Mouse (Mus musculus) CD4-positive helper T cell, adult 2 months (primary cell): ENCODE data around the gene Pde4b.

Experiments used
- DNase-seq: peaks from one replicate; pipeline ENCODE4 v3.0.0-alpha.2; 2012; ENCODE audit warnings: low read depth, missing footprints, low spot score

Gene Pde4b

DNA sequence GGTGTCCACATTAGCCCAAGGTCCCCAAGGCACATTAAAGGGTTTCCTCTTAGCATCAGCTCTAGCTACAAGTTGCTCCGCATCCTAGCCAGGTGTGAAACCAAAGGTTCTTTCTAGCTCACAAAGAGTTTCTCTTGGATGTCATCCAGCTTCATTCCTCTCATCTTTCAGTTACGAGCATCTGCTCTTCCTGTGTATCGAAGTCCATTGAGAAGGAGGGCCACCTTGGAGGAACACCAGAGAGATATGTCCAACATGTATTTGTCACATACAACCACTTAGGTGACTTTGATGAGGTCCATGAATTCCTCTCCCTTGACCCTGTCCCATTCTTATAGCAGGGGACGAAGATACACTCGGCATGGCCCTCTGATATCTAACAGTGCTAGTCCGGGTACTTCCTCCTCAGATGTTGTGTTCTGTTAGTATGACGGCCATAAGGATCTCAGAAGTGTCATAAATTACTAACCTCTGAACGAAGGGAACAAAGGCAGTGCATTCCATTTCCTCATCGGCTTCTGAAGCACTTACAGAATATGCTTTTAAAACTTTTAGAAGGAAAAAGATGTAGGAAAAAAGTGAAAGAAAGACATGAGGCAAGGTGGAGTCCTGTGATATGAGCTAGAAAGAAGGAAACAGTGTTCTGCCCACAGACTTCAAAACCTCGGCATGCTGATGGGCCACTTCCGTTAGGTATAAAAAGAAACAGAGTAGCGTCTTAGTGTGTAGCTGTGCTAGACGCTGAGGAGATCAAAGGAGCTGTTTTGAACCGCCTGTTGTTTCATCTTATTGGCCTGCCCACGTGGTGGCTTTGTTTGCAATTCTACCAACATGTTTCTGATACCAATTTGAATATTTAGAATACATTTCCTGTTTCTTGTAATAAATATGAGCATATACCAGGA is 419.3 kb downstream of the Pde4b start:
- DNase-seq, result peak; percentile 91

DNA sequence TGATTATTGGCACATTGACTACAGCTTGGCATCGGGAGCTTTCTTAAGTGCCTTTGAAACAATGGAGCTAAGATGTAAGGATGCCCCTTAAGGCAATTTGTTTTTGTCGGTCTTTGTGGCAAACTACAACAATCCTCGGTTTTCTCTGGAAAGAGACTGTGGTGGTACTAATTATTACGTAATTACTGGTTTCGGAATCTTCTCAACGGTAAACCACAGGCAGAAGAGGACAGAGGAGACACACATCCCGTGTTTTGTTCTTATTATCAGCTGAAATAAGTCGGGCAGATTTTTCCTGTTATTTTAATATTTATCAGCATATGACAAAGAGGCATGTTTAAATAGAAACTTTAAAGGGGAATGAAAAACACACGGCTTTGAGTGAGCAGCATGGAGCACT is 420.0 kb downstream of the Pde4b start:
- peak; percentile 68 for DNase-seq

DNA sequence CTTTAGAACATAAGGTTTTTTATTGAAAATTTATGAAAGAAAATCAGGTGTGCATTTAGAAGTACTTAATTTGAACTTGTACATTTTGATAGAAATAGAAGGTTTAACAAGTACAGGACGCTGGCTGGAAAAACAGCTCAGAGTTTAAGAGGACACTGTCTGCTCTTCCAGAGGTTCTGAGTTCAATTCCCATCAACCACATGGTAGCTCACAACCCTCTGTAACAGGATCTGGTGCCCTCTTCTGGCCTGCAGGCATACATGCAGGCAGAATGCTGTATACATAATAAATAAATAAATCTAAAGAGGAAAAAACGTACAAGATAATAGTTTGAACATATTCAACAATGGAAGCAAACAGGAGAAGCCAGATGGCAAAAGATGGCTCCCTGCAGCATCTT is 420.4 kb downstream of the Pde4b start:
- peak; percentile 41 for DNase-seq

DNA sequence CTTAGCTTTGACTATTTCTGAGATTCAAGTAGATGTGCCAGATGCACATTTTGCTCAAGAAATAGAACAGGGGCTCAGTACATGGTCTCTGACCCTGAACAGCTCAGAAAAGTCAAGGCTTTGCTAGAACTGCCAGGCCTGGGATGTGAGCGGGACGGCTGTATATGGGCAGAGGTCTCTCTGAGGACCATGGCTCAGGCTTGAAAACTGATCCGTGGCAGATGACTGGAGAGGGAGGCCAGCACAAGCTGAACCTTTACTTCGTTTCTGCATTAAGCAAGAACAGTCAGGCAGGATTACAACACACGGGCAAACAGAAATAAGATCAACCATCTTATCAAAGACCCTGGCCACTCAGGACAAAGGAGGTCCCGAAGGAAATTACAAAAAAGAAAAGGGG is 422.7 kb downstream of the Pde4b start:
- no peak for DNase-seq

DNA sequence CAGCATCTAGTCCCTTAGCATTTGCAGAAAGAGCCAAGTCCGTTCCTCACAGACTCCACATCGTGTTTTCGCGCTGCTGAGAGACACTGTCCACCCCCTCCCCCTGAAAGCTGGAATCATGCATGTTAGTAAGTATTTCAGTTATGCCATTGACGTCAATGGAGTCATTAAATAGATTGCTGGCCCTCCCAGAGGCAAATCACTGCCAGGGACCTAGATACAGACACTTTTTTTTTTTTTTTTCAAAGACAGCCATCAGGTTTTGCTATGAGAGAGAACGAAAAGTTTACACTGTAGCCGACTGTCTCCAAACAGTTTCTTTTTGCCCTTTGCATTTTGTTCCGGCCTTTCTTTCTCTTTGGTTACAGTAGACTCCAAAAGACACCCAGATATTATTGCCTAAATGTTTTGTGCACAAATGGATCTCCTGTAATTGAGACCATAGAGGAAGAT is 423.6 kb downstream of the Pde4b start:
- DNase-seq, result peak; percentile 71

DNA sequence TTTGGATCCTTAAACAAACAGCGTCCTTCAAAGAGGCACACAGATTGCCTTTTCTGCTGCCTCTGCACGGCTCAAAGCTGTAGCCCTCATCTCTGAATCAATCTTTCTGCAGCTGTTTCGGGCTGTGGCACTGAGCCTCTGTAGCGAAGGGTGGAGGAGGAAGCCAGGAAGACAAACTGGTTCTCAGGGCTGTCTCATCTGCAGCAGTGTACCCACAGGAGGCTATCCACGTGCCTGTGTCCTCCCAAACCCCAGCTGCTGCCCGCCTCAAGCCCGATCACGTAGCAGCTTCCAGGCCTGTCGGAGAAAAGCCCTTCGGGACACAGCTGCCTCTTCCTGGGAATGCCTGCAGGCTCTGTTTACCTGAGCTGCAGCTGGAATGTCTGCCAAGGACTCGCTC is 424.2 kb downstream of the Pde4b start:
- peak; percentile 56 for DNase-seq

DNA sequence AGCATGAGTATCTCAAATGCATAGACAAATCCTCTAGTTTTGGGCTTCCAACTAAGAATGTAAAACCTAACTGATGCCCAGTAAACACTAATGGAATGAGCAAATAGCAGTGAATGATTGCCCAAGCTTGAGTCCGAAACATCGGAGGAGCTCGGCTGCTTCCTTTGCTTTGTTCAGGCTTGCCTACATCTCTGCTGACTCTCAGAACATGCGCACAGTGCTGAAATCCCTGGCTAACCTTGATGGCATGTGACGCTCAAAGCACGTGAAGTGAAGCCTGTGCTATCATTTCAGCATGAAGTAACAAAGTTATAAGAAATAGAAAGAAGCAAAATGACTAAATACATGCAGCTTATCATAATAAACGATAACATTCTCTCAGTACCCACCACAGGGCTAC is 425.6 kb downstream of the Pde4b start:
- DNase-seq, result no peak

DNA sequence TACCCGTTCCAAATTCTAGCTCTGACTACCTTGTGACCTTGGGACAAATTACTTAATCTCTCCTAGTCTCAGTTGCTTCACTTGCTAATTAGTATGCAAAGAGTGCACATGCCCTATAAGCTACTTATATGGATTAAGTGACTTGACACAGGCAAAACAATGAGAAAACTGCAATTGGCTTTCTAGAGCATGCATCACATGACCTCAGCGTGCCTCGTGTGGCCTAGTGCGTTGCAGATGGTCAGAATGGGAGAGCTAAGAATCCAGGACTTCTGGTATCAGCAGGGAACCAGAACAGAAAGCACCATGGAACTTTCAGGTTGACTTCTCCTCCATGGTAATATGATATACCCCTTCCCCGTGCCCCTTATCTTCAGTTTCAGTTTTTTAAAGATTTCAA is 426.2 kb downstream of the Pde4b start:
- DNase-seq, result no peak

DNA sequence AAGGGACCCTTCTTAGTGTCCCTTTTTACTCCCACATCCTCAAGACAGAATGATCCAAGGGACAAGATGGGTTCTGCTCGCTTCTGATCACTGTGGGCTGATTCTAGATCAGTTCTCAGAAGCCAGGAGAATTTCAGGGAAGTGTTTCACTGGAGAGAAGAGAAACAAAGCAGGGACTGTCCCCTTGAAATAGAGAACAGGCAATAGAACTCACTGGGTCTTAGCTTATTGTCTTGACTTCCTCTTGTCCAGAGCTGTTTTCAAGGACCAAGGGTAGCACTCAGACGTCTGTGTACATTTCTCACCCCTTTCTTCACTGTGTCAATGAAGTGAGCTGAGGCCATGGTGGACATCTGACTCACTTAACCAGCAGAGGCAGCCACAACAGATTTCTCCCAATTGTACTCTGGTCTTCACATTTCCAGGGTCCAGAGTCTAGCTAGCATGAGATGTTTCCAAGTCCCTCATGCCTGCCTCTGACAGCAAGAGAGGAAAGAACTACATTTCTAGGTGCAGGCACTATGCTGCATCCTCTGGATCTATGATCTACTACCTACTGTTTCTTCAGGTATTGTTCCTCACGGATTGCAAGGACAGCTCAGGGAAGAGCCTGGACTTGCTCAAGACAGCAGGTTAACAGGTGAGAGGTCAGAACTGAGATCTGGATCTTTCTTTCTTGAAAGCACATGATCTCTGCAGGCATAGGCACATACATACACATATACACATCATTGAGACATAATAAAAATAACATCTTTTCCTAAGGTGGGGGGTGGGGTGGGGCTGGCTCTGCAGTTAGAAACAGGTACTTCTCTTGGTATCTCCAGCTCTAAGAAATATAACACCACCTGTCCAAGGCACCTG is 427.9 kb downstream of the Pde4b start:
- no peak for DNase-seq

DNA sequence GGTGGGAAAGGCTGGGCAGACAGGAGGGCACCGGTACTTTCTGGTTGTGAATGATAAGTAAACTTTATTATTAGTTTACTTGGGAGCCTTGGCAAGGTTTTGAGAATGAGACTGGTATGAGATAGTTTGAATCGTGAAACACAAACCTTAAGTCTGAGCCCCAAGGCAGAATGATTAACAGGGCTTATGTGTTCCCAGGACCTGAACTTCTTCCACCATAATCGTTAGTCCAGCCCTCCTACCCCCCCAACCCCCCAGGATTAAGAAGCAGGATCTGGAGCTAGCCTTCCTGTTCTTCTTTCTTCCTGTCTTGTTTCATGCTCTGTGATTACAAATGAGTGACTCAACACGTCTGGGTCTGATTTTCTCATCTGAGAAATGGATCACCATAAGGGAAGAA is 429.1 kb downstream of the Pde4b start:
- DNase-seq, result no peak

DNA sequence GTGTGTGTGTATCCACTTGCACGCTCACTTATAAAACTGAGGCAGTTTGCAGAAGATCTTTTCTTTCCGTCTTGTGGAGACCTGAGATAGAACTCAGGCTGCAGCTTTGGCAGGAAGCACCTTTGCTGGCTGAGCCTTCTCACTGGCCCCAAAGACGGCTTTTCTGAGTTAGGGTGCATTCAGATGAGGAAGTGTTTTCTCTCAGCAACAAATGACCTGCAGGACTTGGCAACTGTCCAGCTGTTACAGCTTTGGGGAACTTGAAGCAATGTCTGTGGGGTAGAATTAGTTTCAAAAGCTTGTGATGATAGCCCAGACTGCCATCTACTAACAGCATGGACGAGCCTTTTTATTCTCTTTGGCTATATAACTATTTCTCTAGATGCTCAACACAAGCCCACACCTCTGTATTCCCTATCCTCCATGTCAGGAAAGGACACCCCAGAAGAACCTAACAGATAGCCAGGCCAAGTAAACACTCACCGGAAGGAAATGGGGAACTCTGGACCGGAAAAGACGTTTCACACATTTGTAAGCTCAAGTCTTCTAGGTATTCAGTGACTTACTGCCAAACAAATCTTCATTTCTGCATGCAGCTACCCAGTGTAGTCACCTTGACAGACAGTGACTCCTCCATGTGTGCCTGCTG is 429.8 kb downstream of the Pde4b start:
- peak; percentile 56 for DNase-seq

DNA sequence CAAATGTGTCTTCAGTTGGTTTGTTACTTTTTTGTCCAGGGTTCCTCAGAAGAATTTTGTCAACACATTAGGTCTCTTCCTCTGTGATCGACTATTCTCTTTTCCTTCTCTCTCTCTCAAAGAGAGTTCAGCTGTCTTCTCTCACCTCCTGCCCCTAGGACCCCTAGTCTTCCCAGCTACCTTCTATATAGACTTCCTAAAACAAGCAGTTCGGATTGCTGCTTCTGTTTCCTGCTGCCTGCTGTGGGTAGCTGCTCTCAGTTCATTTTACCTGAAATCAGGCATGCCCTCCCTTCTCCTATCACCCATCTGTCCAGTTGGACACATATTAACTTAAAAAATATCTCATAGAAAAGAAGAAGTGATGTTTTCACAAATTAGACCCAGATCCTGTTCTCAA is 430.3 kb downstream of the Pde4b start:
- DNase-seq, result no peak

DNA sequence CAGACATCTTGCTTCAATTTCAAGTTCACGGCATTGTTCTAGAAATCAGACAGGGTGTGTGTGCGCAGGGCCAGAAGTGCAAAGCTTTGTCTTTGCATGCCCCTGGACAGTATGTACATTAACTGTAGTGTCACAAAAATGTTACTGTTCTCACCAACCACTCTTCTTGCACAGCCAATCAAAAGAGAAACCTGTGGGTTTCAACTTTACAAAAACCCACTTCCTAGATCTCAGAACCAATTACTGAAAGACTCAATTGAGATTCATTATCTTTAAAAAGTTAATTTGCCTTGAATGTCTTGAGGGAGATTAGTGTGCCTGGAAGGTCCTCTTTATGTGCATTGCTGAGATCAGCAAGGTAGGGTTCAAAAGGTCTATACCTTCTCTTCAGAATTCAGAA is 431.0 kb downstream of the Pde4b start:
- peak; percentile 50 for DNase-seq

DNA sequence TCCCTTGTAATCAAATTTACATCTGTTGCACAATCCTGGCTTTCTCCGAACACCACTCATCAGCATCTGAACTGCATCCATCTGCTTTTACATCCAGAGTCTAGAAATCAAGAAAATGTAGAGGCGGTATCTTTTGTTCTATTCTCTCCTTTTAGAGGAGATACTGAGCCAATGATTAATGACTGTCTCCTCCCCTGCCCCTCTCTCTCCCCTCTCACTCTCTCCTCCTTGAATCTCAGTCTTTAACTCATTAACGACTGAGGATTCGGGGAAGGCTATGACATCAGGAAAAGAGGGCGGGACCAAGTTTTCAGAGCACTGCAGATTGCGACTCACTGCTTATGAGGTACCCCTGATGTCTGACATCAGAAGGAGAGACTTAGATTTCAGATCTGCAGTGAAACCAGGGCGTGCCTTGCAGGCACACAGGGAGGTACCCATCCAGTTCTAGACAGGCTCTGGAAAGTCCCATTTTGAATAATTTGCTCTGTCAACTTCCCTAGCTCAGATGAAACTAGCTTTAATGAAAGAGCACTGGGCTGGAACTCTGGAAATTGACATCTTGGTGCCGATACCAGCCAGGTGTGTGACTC is 433.4 kb downstream of the Pde4b start:
- DNase-seq, result peak; percentile 61

DNA sequence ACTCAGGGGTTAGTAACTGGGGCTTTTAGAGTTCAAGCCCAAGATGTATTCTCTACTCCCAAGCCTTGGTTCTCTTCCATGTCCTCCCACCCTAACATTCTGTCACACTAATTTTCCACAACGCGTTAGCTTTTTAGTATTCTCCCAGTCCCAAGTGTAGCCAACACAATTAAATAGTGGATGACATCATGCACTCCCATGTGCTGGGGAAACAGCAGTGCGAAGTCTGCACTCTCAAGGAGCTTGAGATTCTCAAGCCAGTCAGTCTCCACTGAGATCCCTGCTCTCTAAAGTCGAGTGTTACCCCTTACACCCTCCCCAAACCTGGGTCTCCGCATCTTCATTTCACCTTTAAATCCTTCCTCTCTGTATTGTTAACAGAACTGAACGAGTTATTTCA is 434.1 kb downstream of the Pde4b start:
- no peak for DNase-seq

DNA sequence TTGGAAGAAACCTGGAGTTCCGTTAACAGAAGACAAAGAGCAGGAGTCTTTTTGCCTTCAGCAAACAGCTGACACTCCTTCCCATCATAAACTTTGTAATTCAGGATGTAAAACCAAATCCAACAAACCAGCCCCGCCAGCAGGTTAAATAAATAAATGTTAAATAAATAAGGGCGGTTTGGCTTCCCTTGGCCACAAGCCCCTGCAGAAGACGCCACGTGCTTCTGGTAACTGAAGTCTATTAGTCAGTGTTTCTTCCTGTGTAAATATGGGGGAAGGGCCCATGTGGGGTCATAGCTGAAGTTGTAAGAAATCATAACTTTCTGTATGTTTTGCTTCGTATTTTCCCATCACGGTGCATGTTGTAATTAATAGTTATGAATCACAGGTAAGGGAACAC is 440.0 kb downstream of the Pde4b start:
- DNase-seq, result no peak

DNA sequence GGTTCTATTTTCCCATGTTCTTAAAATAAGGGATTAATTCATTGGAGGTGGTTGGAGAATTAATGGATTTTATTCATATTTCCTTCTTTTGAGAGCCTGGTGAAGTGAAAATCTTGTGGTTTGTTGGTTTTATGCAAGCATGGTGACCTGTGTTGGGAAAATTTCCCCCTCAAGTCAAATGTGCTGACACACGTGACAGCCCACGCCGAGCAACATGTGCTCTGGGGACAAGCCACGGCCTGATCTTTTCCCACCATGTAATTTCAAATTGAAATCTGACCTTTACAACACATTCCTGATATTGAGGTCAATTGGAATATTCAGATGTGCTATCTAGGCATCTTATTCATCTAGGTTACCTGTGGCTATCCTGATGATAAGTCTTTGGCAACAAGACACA is 443.5 kb downstream of the Pde4b start:
- no peak for DNase-seq

DNA sequence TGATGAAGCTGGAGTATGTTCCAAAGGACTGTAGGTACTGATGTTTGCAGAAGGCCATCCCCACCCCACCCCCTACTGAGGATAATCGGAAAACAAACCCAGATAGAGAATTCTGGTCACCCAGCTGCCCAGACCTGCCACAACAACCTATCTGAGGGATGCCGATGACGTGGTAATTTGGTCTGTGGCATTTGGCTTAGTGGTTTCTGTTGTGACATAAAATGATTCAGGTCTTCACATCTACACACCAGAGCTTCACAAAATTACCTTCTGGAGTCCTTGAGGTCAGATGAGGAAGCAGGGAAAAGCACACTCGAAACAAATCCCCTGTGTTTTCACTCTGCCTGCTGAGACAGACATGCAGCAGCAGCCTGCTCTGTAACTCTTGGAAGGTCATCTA is 444.4 kb downstream of the Pde4b start:
- DNase-seq, result no peak

DNA sequence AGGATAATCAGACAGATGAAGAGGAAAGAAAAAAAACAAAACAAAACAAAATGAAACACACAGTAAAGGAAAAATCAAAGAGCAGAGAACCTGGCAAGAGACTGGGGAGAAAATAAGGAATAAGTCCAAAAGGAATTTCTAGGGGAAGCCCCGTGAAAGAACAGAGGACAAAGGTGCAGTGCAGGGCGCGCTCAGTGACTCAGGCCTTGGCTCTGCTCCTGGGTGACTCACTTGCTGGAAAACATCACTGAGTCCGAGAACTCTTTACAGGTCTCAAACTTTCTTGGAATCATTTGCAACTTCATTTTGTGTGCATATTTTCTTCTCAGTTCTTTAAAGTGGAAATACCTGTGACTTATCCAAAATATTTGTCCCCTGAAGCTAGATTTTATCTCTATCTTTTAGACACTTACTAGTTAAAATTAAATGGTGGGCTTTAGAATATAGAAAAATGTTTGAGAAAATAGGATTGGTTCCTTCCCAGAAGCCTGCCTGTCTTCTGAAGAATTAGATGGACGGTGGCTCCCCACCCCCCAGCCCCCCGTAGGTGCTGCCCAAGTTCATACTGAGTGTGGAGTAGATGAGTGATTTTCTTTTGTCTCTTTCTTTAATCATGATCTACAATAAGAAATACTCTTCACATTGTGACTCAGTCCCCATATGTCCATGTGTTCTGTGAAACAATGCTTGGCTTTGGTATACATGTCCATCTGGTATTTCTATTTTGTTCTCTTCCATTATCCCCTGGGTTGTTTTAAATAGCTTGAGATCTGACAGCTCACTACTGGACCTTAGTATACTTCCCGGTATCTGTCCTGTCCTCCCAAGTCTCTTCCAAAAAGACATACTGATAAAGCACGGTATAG is 446.1 kb downstream of the Pde4b start:
- DNase-seq, result no peak

DNA sequence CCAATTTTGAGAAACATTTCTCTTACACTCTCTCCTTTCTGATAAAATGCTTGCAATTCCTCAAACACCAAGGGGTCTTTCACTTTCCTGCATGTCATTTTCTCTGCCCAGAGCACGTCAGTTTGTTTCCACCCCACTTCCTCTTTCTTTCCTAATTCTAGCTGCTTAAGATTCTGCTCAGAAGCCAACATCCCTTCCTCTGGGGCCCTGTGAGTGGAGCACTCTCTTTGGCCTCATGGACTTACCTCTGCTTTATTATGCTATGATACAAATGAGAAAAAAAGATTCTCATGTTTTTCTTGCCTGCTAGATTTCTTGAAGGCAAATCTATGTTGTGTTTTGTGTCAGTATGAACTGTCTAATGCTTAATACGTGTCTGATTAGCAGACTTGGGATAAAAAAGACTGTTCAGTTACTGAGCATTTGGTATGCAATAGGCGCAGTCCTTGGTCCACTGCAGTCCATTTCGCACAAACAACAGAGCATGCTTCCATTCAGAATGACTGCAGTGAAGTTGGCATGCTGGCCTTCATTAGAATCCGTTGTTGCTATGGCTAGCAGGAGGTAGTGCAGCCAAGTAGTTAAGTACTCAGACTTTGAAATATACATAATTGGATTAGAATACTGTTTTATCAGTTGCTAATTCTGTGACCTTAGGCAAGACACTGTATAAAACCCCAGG is 446.8 kb downstream of the Pde4b start:
- no peak for DNase-seq
